Mouse (Mus musculus): ENCODE results near the gene Map6.

The Map6 gene

GRCm38 (mm10) chr7:99264597-99264996 lies 2.6 kb upstream of the Map6 start:
- DNase-seq (ENCODE audit: low spot score), result no peak

GRCm38 (mm10) chr7:99267897-99268505 lies 754 bp downstream of the Map6 start:
- peak; percentile 59 for DNase-seq (ENCODE audit: low spot score)

- DNase-seq (ENCODE audit: low spot score), result no peak
Observed at GRCm38 (mm10) chr7:99268506-99268900, 1.3 kb downstream of the Map6 start.

- no peak for DNase-seq (ENCODE audit: low spot score)
Observed at GRCm38 (mm10) chr7:99268951-99269945, 2.0 kb downstream of the Map6 start.

GRCm38 (mm10) chr7:99271630-99272029 lies 4.4 kb downstream of the Map6 start:
- no peak for DNase-seq (ENCODE audit: low spot score)

- no peak for DNase-seq (ENCODE audit: low spot score)
Observed at GRCm38 (mm10) chr7:99275131-99275530, 7.9 kb downstream of the Map6 start.

- no peak for DNase-seq (ENCODE audit: low spot score)
Observed at GRCm38 (mm10) chr7:99276679-99277078, 9.4 kb downstream of the Map6 start.

- DNase-seq (ENCODE audit: low spot score), result no peak
Observed at GRCm38 (mm10) chr7:99278309-99278708, 11.1 kb downstream of the Map6 start.

GRCm38 (mm10) chr7:99279586-99279985 lies 12.3 kb downstream of the Map6 start:
- no peak for DNase-seq (ENCODE audit: low spot score)

GRCm38 (mm10) chr7:99287287-99287686 lies 20.0 kb downstream of the Map6 start:
- no peak for DNase-seq (ENCODE audit: low spot score)

- DNase-seq (ENCODE audit: low spot score), result no peak
Observed at GRCm38 (mm10) chr7:99290008-99290407, 22.8 kb downstream of the Map6 start.

GRCm38 (mm10) chr7:99290925-99291324 lies 23.7 kb downstream of the Map6 start:
- DNase-seq (ENCODE audit: low spot score), result no peak

- no peak for DNase-seq (ENCODE audit: low spot score)
Observed at GRCm38 (mm10) chr7:99294198-99294780, 27.0 kb downstream of the Map6 start.

GRCm38 (mm10) chr7:99295104-99295503 lies 27.9 kb downstream of the Map6 start:
- no peak for DNase-seq (ENCODE audit: low spot score)

- no peak for DNase-seq (ENCODE audit: low spot score)
Observed at GRCm38 (mm10) chr7:99300650-99301175, 33.5 kb downstream of the Map6 start.

GRCm38 (mm10) chr7:99304029-99304428 lies 36.8 kb downstream of the Map6 start:
- DNase-seq (ENCODE audit: low spot score), result no peak

GRCm38 (mm10) chr7:99304949-99305372 lies 37.7 kb downstream of the Map6 start:
- DNase-seq (ENCODE audit: low spot score), result peak; percentile 46

- no peak for DNase-seq (ENCODE audit: low spot score)
Observed at GRCm38 (mm10) chr7:99305688-99306087, 38.4 kb downstream of the Map6 start.

- no peak for DNase-seq (ENCODE audit: low spot score)
Observed at GRCm38 (mm10) chr7:99306640-99307039, 39.4 kb downstream of the Map6 start.

GRCm38 (mm10) chr7:99311433-99311832 lies 44.2 kb downstream of the Map6 start:
- no peak for DNase-seq (ENCODE audit: low spot score)

- no peak for DNase-seq (ENCODE audit: low spot score)
Observed at GRCm38 (mm10) chr7:99312058-99312457, 44.8 kb downstream of the Map6 start.

- no peak for DNase-seq (ENCODE audit: low spot score)
Observed at GRCm38 (mm10) chr7:99312671-99313143, 45.5 kb downstream of the Map6 start.
